Mouse (Mus musculus): ENCODE results near the gene Ift122. TPM values are rescaled to one million over a fixed set of nuclear protein-coding genes. Genes with fewer than 3 reads are reported as not detected.

Gene Ift122
- polyA plus RNA-seq (2014; fragmentation: Illumina TruSeq; extraction: RNeasy Lipid Tissue Mini Kit (QIAGEN cat#74804); ENCODE audit: low read depth, low replicate concordance) = 3.0 TPM

GRCm38 (mm10) chr6:115853091-115853813, at the start of gene Ift122, which contains the start of gene Mbd4:
Ift122 (plus strand) TSS chr6:115853470.
Mbd4 (minus strand) TSS chr6:115853371.

GRCm38 (mm10) chr6:115808488-115809231, 44.6 kb upstream of the Ift122 start, which contains the start of gene Rpl32:
Rpl32 (minus strand) TSS chr6:115808747.

GRCm38 (mm10) chr6:115838161-115838597, 15.1 kb upstream of the Ift122 start, which contains the start of gene Efcab12:
Efcab12 (minus strand) TSS chr6:115838412.

GRCm38 (mm10) chr6:115931639-115932038, 78.4 kb downstream of the Ift122 start, which contains the start of gene Rho:
Rho (plus strand) TSS chr6:115931748.

GRCm38 (mm10) chr6:115944638-115945037, 91.4 kb downstream of the Ift122 start, which contains the start of gene H1foo:
H1foo (plus strand) TSS chr6:115944938.

Other genes starting within 250 kb of the Ift122 start
- gene Raf1, start 176.8 kb upstream of the Ift122 start, polyA plus RNA-seq (2014; fragmentation: Illumina TruSeq; extraction: RNeasy Lipid Tissue Mini Kit (QIAGEN cat#74804); ENCODE audit: low read depth, low replicate concordance) = 59.6 TPM
- not detected for gene Tmem40, start 91.1 kb upstream of the Ift122 start, polyA plus RNA-seq (2014; fragmentation: Illumina TruSeq; extraction: RNeasy Lipid Tissue Mini Kit (QIAGEN cat#74804); ENCODE audit: low read depth, low replicate concordance)
- gene Cand2, start 78.9 kb upstream of the Ift122 start, polyA plus RNA-seq (2014; fragmentation: Illumina TruSeq; extraction: RNeasy Lipid Tissue Mini Kit (QIAGEN cat#74804); ENCODE audit: low read depth, low replicate concordance) = 2.3 TPM
- gene Rpl32, start 44.7 kb upstream of the Ift122 start, polyA plus RNA-seq (2014; fragmentation: Illumina TruSeq; extraction: RNeasy Lipid Tissue Mini Kit (QIAGEN cat#74804); ENCODE audit: low read depth, low replicate concordance) = 203 TPM
- gene Efcab12, start 15.1 kb upstream of the Ift122 start, polyA plus RNA-seq (2014; fragmentation: Illumina TruSeq; extraction: RNeasy Lipid Tissue Mini Kit (QIAGEN cat#74804); ENCODE audit: low read depth, low replicate concordance) = not detected
- gene Mbd4, start 99 bp upstream of the Ift122 start, polyA plus RNA-seq (2014; fragmentation: Illumina TruSeq; extraction: RNeasy Lipid Tissue Mini Kit (QIAGEN cat#74804); ENCODE audit: low read depth, low replicate concordance) = 7.8 TPM
- gene Rho, start 78.3 kb downstream of the Ift122 start, polyA plus RNA-seq (2014; fragmentation: Illumina TruSeq; extraction: RNeasy Lipid Tissue Mini Kit (QIAGEN cat#74804); ENCODE audit: low read depth, low replicate concordance) = not detected
- not detected for gene H1foo, start 91.5 kb downstream of the Ift122 start, polyA plus RNA-seq (2014; fragmentation: Illumina TruSeq; extraction: RNeasy Lipid Tissue Mini Kit (QIAGEN cat#74804); ENCODE audit: low read depth, low replicate concordance)
- gene Plxnd1, start 141.5 kb downstream of the Ift122 start, polyA plus RNA-seq (2014; fragmentation: Illumina TruSeq; extraction: RNeasy Lipid Tissue Mini Kit (QIAGEN cat#74804); ENCODE audit: low read depth, low replicate concordance) = 2.2 TPM

All from sigmoid colon, adult 10 weeks (tissue).